Comparison of ENCODE assay signal across 8 mouse cellular contexts in genomic region chr11:30025144-30025543, GRCm38 (mm10). TPM values are rescaled to one million over a fixed set of nuclear protein-coding genes. Genes with fewer than 3 reads are reported as not detected.
DNase-seq lines count a peak whose midpoint lies in the region; ATAC-seq lines count a peak whose summit lies in the region.

No protein-coding gene starts in this region.

- no peak overlapping the region for H3K27ac ChIP-seq in neural tube, embryonic 11.5 days (ENCODE audit: low read depth, low read length)
- H3K27ac ChIP-seq in limb, embryonic 15.5 days, result no peak overlapping the region
- no peak overlapping the region for H3K27ac ChIP-seq in stomach, embryonic 16.5 days (ENCODE audit: low read length)

- H3K36me3 ChIP-seq in neural tube, embryonic 11.5 days (ENCODE audit: control insufficient read depth, insufficient read depth, low read length), result no peaks in the 10 kb centered on the region
- H3K36me3 ChIP-seq in limb, embryonic 15.5 days, result no peaks in the 10 kb centered on the region
- no peaks in the 10 kb centered on the region for H3K36me3 ChIP-seq in stomach, embryonic 16.5 days (ENCODE audit: control insufficient read depth, insufficient read depth, low read length)

- H3K4me2 ChIP-seq in neural tube, embryonic 11.5 days (ENCODE audit: low read depth), result peak overlapping the region; percentile 97
- H3K4me2 ChIP-seq in limb, embryonic 15.5 days, result peak overlapping the region; percentile 90
- peak overlapping the region; percentile 97 for H3K4me2 ChIP-seq in stomach, embryonic 16.5 days (ENCODE audit: low read depth, low read length)

- H3K9me3 ChIP-seq in neural tube, embryonic 11.5 days (ENCODE audit: control insufficient read depth, low read length), result no peaks in the 10 kb centered on the region
- no peaks in the 10 kb centered on the region for H3K9me3 ChIP-seq in limb, embryonic 15.5 days
- H3K9me3 ChIP-seq in stomach, embryonic 16.5 days (replicated peaks; ENCODE audit: control insufficient read depth, low read length), result no peaks in the 10 kb centered on the region

- peak; percentile 23 for DNase-seq in embryo, embryonic 10.5 days (ENCODE audit: low spot score)
- DNase-seq in embryo, embryonic 10 days (ENCODE audit: low spot score), result no peak
- DNase-seq in neural tube, embryonic 11.5 days (ENCODE audit: low spot score), result no peak
- no peak for DNase-seq in neural tube, embryonic 10.5 days (ENCODE audit: extremely low spot score, low spot score)
- no peak for DNase-seq in right cerebral cortex, postnatal 36 days (ENCODE audit: low spot score in 2 of 2)

- no peak for ATAC-seq in neural tube, embryonic 11.5 days (ENCODE audit: insufficient read depth, low FRiP score, low TSS enrichment)
- no peak for ATAC-seq in limb, embryonic 15.5 days (ENCODE audit: insufficient number of reproducible peaks, low FRiP score, low TSS enrichment, low read depth)
- no peak for ATAC-seq in stomach, embryonic 16.5 days (ENCODE audit: insufficient read depth, low FRiP score)
- ATAC-seq in granulocyte monocyte progenitor cell, adult 5-6 weeks (replicated peaks; ENCODE audit: poor library complexity, severe bottlenecking), result no peak

- WGBS in neural tube, embryonic 11.5 days, result 8% methylated on average over 4 of the region's 4 CpGs
- 6% methylated on average over 4 of the region's 4 CpGs for WGBS in limb, embryonic 15.5 days
- 8% methylated on average over 4 of the region's 4 CpGs for WGBS in stomach, embryonic 16.5 days

- peaks cover 8% of the 10 kb centered on the region; the same call in 1 of the 2 replicates for H3K27me3 ChIP-seq in neural tube, embryonic 11.5 days (ENCODE audit: control insufficient read depth, insufficient read depth, low read length)
- peaks cover 23% of the 10 kb centered on the region for H3K27me3 ChIP-seq in limb, embryonic 15.5 days
- H3K27me3 ChIP-seq in stomach, embryonic 16.5 days (ENCODE audit: control insufficient read depth, insufficient read depth, low read length), result peaks cover 19% of the 10 kb centered on the region

- peak overlapping the region; percentile 56 for H3K4me3 ChIP-seq in neural tube, embryonic 11.5 days (ENCODE audit: low read depth, low read length)
- H3K4me3 ChIP-seq in limb, embryonic 15.5 days, result peak overlapping the region; percentile 61
- peak overlapping the region; percentile 60 for H3K4me3 ChIP-seq in stomach, embryonic 16.5 days (replicated peaks; ENCODE audit: low read length)

- no peak overlapping the region for H3K9ac ChIP-seq in neural tube, embryonic 11.5 days (ENCODE audit: low read length)
- no peak overlapping the region for H3K9ac ChIP-seq in limb, embryonic 15.5 days
- H3K9ac ChIP-seq in stomach, embryonic 16.5 days (ENCODE audit: low read length), result no peak overlapping the region

- no peaks in the 10 kb centered on the region for H3K4me1 ChIP-seq in neural tube, embryonic 11.5 days (ENCODE audit: control insufficient read depth, insufficient read depth, low read length)
- peaks cover 11% of the 10 kb centered on the region for H3K4me1 ChIP-seq in limb, embryonic 15.5 days
- H3K4me1 ChIP-seq in stomach, embryonic 16.5 days (ENCODE audit: control insufficient read depth, insufficient read depth, low read length), result peaks cover 7% of the 10 kb centered on the region; the same call in 1 of the 2 replicates

RNA-seq across cellular contexts. Expression of gene Eml6, which starts 0.7 kb away (rescaled TPM):
- 0.76 and 1.1 TPM in 2 replicates for polyA plus RNA-seq in neural tube, embryonic 11.5 days (2014; fragmentation: Nextera tagmentation; extraction: Ambion mirVana)
- 0.58 and 0.83 TPM in 2 replicates for polyA plus RNA-seq in limb, embryonic 15.5 days (2015; fragmentation: Nextera tagmentation; extraction: Ambion mirVana)
- 1.1 and 1.3 TPM in 2 replicates for polyA plus RNA-seq in stomach, embryonic 16.5 days (2015; fragmentation: Nextera tagmentation; extraction: Ambion mirVana)
- total RNA-seq in granulocyte monocyte progenitor cell, adult 5-6 weeks (2014; fragmentation: Nextera tagmentation), result 2.6 and 6.8 TPM in 2 replicates
- 1.2 and 1.4 TPM in 2 replicates for total RNA-seq in granulocyte monocyte progenitor cell, adult 5-6 weeks (2017)
